Mouse (Mus musculus) midbrain, embryonic 16.5 days (tissue): ENCODE results near the gene Sv2c. TPM values are rescaled to one million over a fixed set of nuclear protein-coding genes. Genes with fewer than 3 reads are reported as not detected.

Experiments used
- ATAC-seq: fragments of 200-750 bp; cut with Nextera tagmentation; 2 replicates; pipeline ENCODE4 v1.8.0; 2017; ENCODE audit warnings: moderate TSS enrichment
- H3K27ac ChIP-seq: fragments of 300-500 bp; sonication (generic); 2 replicates; pipeline ENCODE4 v1.5.1; 2014; ENCODE audit warnings: mild to moderate bottlenecking, low read length, mixed read lengths
- H3K27me3 ChIP-seq: fragments of 300-500 bp; sonication (generic); 2 replicates; pipeline ENCODE4 v1.6.1; 2014; ENCODE audit warnings: low read depth, low read length, mixed read lengths; ENCODE audit not compliant: control insufficient read depth, insufficient read depth
- H3K36me3 ChIP-seq: fragments of 300-500 bp; sonication (generic); 2 replicates; pipeline ENCODE4 v1.6.1; 2014; ENCODE audit warnings: mild to moderate bottlenecking, low read length, moderate library complexity, mixed read lengths; ENCODE audit not compliant: control insufficient read depth, insufficient read depth
- H3K4me1 ChIP-seq: fragments of 300-500 bp; sonication (generic); 2 replicates; pipeline ENCODE4 v1.6.1; 2014; ENCODE audit warnings: mild to moderate bottlenecking, low read length, mixed read lengths; ENCODE audit not compliant: control insufficient read depth, insufficient read depth
- H3K4me2 ChIP-seq: fragments of 300-500 bp; sonication (generic); 2 replicates; pipeline ENCODE4 v1.6.1; 2014; ENCODE audit warnings: mild to moderate bottlenecking, low read length, mixed read lengths
- H3K4me3 ChIP-seq: fragments of 300-500 bp; sonication (generic); 2 replicates; pipeline ENCODE4 v1.5.1; 2014; ENCODE audit warnings: low read depth, mild to moderate bottlenecking, low read length, moderate library complexity, mixed read lengths
- H3K9ac ChIP-seq: fragments of 300-500 bp; sonication (generic); 2 replicates; pipeline ENCODE4 v1.6.1; 2014; ENCODE audit warnings: low read depth, low read length, mixed read lengths
- H3K9me3 ChIP-seq: fragments of 300-500 bp; sonication (generic); replicated peaks from 2 replicates; pipeline ENCODE4 v1.6.1; 2014; ENCODE audit warnings: mild to moderate bottlenecking, low read length, mixed read lengths; ENCODE audit not compliant: control insufficient read depth, poor library complexity, severe bottlenecking
- WGBS: fragments of 180-500 bp; shearing (Covaris S2); extraction: QIAGEN DNeasy Blood & Tissue Kit; methylation state at CpG from one replicate; pipeline ENCODE4 v1.1.7; 2014; 5-methylcytosine and 5-hydroxymethylcytosine counted together
- polyA plus RNA-seq: library from polyadenylated mRNA; unstranded; fragments of >200 nt; fragmentation: Nextera tagmentation; extraction: Ambion mirVana; gene quantifications from 2 replicates; pipeline ENCODE4 v1.2.1, GENCODE M21; 2015

Gene Sv2c
- polyA plus RNA-seq, 1 experiment from 2014 or later: 9.2 TPM

GRCm38 (mm10) chr13:96132833-96133232, 456 bp upstream of the Sv2c start:
- Histone ChIP-seq H3K9ac (peak overlapping the region; percentile 60), H3K4me1 (peaks cover 8% of the 10 kb centered on the region), H3K4me2 (peak overlapping the region; percentile 85), H3K4me3 (peak overlapping the region; percentile 51), H3K27ac (peak overlapping the region; percentile 44), H3K36me3 (no peaks in the 10 kb centered on the region), H3K27me3 (peaks cover 10% of the 10 kb centered on the region), H3K9me3 (no peaks in the 10 kb centered on the region)
- under 1% methylated on average over 15 of the region's 15 CpGs for WGBS
- ATAC-seq: peak; percentile 52

DNA sequence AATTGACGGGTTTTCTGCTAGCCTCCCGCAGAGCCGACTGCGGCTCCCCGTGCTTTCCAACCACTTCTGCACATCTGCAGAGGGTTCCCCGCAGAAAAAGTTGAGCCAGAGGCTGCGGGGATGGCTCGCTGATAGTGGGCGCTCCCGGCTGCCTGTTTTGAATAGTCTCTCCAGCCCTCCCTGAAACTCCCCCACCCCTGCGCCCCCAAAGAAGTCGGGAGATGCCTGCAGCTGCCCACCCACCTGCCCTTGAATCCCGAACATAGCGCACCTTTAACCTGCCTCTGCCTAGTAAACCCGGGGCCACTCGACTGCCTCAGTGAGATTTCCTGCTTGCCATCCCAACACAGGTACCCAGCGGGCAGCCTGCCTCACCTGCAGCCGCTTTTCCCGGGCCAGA, 466 bp downstream of the Sv2c start:
- Histone ChIP-seq H3K9me3 (no peaks in the 10 kb centered on the region), H3K27ac (peak overlapping the region; percentile 44; the same call in 1 of the 2 replicates), H3K4me3 (peak overlapping the region; percentile 51), H3K4me1 (peaks cover 8% of the 10 kb centered on the region), H3K4me2 (peak overlapping the region; percentile 85), H3K36me3 (no peaks in the 10 kb centered on the region), H3K9ac (peak overlapping the region; percentile 60), H3K27me3 (peaks cover 10% of the 10 kb centered on the region)
- peak; percentile 18 for ATAC-seq
- under 1% methylated on average over 19 of the region's 19 CpGs for WGBS

- no peaks in the 10 kb centered on the region for H3K36me3 ChIP-seq
- peak overlapping the region; percentile 51 for H3K4me3 ChIP-seq
- peaks cover 10% of the 10 kb centered on the region for H3K27me3 ChIP-seq
- ATAC-seq: peak; percentile 78
- peak overlapping the region; percentile 56 for H3K27ac ChIP-seq
- peaks cover 8% of the 10 kb centered on the region for H3K4me1 ChIP-seq
- no peaks in the 10 kb centered on the region for H3K9me3 ChIP-seq
- under 1% methylated on average over 23 of the region's 30 CpGs for WGBS
- H3K9ac ChIP-seq: peak overlapping the region; percentile 64
- peak overlapping the region; percentile 85 for H3K4me2 ChIP-seq
Observed at GRCm38 (mm10) chr13:96131050-96131449, 1.3 kb downstream of the Sv2c start.

DNA sequence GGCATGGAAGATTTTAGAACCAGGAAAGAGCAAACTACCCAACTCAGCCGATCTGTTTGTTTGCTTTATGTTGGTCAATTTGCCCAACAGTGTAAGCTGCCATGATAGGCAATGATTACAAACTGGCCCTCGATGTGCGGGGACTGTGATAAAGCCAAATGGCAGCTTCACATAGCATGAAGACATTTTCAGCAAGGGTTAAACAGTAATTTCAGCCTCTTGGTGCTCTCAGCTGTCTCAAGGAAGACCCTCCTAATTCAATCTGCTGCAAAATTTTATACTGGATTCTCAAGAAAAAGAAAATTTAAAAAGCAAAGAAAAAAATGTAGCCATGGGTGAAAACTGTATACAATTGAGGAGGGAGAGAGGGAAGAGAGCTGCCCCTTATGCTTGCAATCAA, 3.3 kb downstream of the Sv2c start:
- WGBS: 88% methylated on average over 3 of the region's 3 CpGs
- peaks cover 10% of the 10 kb centered on the region for H3K27me3 ChIP-seq
- no peak overlapping the region for H3K4me2 ChIP-seq

DNA sequence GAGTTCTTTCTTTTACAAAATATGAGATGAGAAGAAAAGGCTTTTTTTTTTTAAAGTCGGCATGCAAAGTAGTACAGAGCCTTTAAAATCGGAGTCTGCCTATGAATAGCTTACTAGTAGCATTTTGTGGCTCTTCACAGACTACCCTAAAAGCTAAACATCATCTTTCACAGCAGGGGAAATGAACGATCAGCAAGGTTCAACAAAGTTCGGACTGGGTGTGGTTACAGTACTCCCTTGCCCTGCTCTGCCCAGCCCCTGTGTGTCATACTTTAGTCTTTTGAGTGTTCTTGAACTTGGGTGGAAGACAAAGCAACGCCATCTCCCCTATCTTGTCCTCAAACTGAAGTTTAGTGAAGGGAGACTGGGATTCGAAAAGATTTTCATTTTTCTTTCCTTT, 5.7 kb downstream of the Sv2c start:
- H3K36me3 ChIP-seq: no peaks in the 10 kb centered on the region
- 0 out of 2 replicates have a peak, but pooled peaks cover 2% of the 10 kb centered on the region for H3K4me1 ChIP-seq

More for the DNA sequence above, 3.3 kb downstream of the Sv2c start:
- H3K9ac ChIP-seq: no peak overlapping the region
- H3K4me1 ChIP-seq: peaks cover 8% of the 10 kb centered on the region
- H3K27ac ChIP-seq: no peak overlapping the region
- H3K9me3 ChIP-seq: no peaks in the 10 kb centered on the region
- no peaks in the 10 kb centered on the region for H3K36me3 ChIP-seq
- H3K4me3 ChIP-seq: no peak overlapping the region
- ATAC-seq: no peak

DNA sequence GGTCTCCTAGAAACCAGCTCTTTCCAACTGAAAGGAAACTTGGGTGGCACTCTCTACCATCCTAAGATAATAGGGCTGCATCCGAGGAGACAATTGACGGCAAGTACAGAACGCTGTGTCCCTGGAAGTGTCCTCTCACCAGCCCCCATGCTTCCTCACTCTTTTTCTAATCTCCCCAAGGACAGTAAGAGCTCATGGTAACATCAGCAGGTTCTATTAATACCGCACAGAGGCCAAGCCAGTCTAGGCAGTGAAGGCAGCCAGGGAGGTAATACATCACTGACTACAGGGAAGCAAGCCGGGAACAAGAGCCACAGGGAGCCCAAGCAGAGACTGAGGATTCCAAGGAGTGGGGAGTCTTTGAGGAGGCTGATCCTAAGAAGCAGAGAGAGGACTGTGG, 7.4 kb downstream of the Sv2c start:
- 68% methylated on average over 5 of the region's 5 CpGs for WGBS
- Histone ChIP-seq H3K9me3 (no peaks in the 10 kb centered on the region), H3K9ac (no peak overlapping the region), H3K36me3 (no peaks in the 10 kb centered on the region), H3K27ac (no peak overlapping the region), H3K4me3 (no peak overlapping the region), H3K4me2 (no peak overlapping the region), H3K27me3 (peaks cover 7% of the 10 kb centered on the region), H3K4me1 (no peaks in the 10 kb centered on the region)
- no peak for ATAC-seq

More for the DNA sequence above, 5.7 kb downstream of the Sv2c start:
- Histone ChIP-seq H3K4me2 (no peak overlapping the region), H3K27me3 (peaks cover 7% of the 10 kb centered on the region), H3K27ac (no peak overlapping the region), H3K4me3 (no peak overlapping the region), H3K9me3 (no peaks in the 10 kb centered on the region), H3K9ac (no peak overlapping the region)
- no peak for ATAC-seq
- 81% methylated on average over 6 of the region's 6 CpGs for WGBS

DNA sequence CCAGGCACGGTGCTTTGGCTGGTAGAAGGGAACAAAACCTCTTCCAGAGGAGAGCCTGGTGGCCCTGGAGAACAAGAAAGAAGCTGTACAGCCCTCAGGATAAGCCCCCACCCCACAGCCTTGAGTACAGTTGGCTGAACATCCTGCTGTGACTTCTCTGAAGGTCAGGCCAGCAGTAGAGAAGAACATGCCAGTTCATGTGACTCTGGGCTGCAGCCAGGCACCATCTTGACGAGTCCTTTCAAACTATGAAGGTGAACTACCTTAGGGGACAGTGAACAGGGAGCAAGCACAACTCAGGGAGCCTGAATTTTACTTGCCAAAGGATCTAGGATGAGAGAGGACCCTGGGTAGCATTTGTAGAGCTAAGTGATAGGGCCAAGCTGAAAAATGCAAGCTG, 19.7 kb downstream of the Sv2c start:
- ATAC-seq: no peak
- Histone ChIP-seq H3K9me3 (no peaks in the 10 kb centered on the region), H3K4me2 (no peak overlapping the region), H3K4me1 (no peaks in the 10 kb centered on the region), H3K27me3 (no peaks in the 10 kb centered on the region), H3K4me3 (no peak overlapping the region), H3K9ac (no peak overlapping the region), H3K36me3 (no peaks in the 10 kb centered on the region), H3K27ac (no peak overlapping the region)
- 86% methylated on average over 2 of the region's 2 CpGs for WGBS

- Histone ChIP-seq H3K27me3 (no peaks in the 10 kb centered on the region), H3K9me3 (no peaks in the 10 kb centered on the region), H3K4me3 (no peak overlapping the region), H3K4me2 (no peak overlapping the region), H3K27ac (no peak overlapping the region), H3K4me1 (no peaks in the 10 kb centered on the region), H3K36me3 (no peaks in the 10 kb centered on the region), H3K9ac (no peak overlapping the region)
- WGBS: 42% methylated on average over 3 of the region's 3 CpGs
- no peak for ATAC-seq
Observed at GRCm38 (mm10) chr13:96110767-96111166, 21.6 kb downstream of the Sv2c start.

GRCm38 (mm10) chr13:96106367-96106766, 26.0 kb downstream of the Sv2c start:
- Histone ChIP-seq H3K9me3 (no peaks in the 10 kb centered on the region), H3K27ac (no peak overlapping the region), H3K4me3 (no peak overlapping the region), H3K4me1 (no peaks in the 10 kb centered on the region), H3K36me3 (no peaks in the 10 kb centered on the region), H3K27me3 (no peaks in the 10 kb centered on the region), H3K4me2 (no peak overlapping the region), H3K9ac (no peak overlapping the region)
- WGBS: 90% methylated on average over 4 of the region's 4 CpGs
- no peak for ATAC-seq
